Comparison of ENCODE assay signal across 8 mouse cellular contexts in the genomic region with DNA sequence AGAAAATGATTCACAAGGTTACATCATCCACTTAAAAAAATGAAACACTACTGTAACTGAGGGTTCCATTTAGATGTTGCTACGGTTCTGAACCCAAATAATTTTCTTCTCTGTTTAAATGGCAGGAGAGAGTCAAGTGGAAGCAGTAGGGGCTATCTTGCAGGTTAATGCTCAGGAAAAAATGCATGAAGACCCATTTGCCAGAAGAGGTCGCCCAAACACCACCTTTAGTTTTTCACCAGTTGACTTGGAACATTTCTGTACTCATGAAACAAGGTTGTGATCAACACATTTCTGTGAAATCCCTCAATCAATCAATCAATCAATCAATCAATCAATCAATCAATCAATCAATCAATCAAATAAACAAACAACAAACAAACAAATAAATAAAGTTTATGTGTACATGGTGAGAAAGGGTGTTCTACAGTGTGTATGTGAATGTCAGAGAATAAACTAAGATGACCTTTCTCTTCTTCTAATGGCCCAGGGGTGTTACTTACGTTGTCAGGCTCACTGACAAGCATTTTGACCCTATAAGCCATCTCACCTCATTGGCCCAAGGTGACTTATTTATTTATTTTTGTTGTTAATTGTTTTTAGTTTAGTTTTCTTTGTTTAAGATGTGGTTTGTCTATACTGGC.
DNase-seq lines count a peak whose midpoint lies in the region; ATAC-seq lines count a peak whose summit lies in the region.

No protein-coding gene starts in this region.

- no peak overlapping the region for H3K4me2 ChIP-seq in forebrain, embryonic 11.5 days (ENCODE audit: low read depth, low read length, severe bottlenecking)
- no peak overlapping the region for H3K4me2 ChIP-seq in neural tube, embryonic 14.5 days (ENCODE audit: low read depth, low read length)

- peak; percentile 50 for ATAC-seq in forebrain, embryonic 11.5 days (replicated peaks; ENCODE audit: low FRiP score)
- ATAC-seq in neural tube, embryonic 14.5 days (ENCODE audit: low read depth), result peak; percentile 47; the same call in 1 of the 2 replicates

- H3K4me1 ChIP-seq in forebrain, embryonic 11.5 days (replicated peaks; ENCODE audit: control insufficient read depth, insufficient read depth, low read length), result no peaks in the 10 kb centered on the region
- H3K4me1 ChIP-seq in forebrain, embryonic 10.5 days, result no peaks in the 10 kb centered on the region
- H3K4me1 ChIP-seq in neural tube, embryonic 14.5 days (ENCODE audit: control insufficient read depth, insufficient read depth, low read length), result no peaks in the 10 kb centered on the region

- H3K9me3 ChIP-seq in forebrain, embryonic 11.5 days (ENCODE audit: control insufficient read depth, low read length), result no peaks in the 10 kb centered on the region
- no peaks in the 10 kb centered on the region for H3K9me3 ChIP-seq in forebrain, embryonic 10.5 days
- H3K9me3 ChIP-seq in neural tube, embryonic 14.5 days (ENCODE audit: control insufficient read depth, low read length), result no peaks in the 10 kb centered on the region

- H3K9ac ChIP-seq in forebrain, embryonic 11.5 days (ENCODE audit: low read length), result no peak overlapping the region
- H3K9ac ChIP-seq in neural tube, embryonic 14.5 days (replicated peaks; ENCODE audit: low read depth, low read length), result no peak overlapping the region

- no peaks in the 10 kb centered on the region for H3K27me3 ChIP-seq in forebrain, embryonic 11.5 days (ENCODE audit: control insufficient read depth, insufficient read depth, low read length)
- no peaks in the 10 kb centered on the region for H3K27me3 ChIP-seq in forebrain, embryonic 10.5 days (ENCODE audit: poor library complexity, severe bottlenecking)
- no peaks in the 10 kb centered on the region for H3K27me3 ChIP-seq in neural tube, embryonic 14.5 days (ENCODE audit: control insufficient read depth, insufficient read depth, low read length)

- 32% methylated on average over 3 of the region's 3 CpGs for WGBS in forebrain, embryonic 11.5 days
- 29% methylated on average over 3 of the region's 3 CpGs for WGBS in forebrain, embryonic 10.5 days
- 26% methylated on average over 3 of the region's 3 CpGs for WGBS in neural tube, embryonic 14.5 days

- H3K36me3 ChIP-seq in forebrain, embryonic 11.5 days (ENCODE audit: control insufficient read depth, insufficient read depth, low read length), result no peaks in the 10 kb centered on the region
- H3K36me3 ChIP-seq in forebrain, embryonic 10.5 days (replicated peaks), result no peaks in the 10 kb centered on the region
- H3K36me3 ChIP-seq in neural tube, embryonic 14.5 days (ENCODE audit: control insufficient read depth, insufficient read depth, low read length), result no peaks in the 10 kb centered on the region

- DNase-seq in forebrain, embryonic 11.5 days (ENCODE audit: low spot score), result peak; percentile 56
- no peak for DNase-seq in forebrain, embryonic 10.5 days (ENCODE audit: extremely low spot score, low spot score)
- peak; percentile 22 for DNase-seq in ovary, postnatal 14 days (ENCODE audit: low spot score)
- DNase-seq in ovary, adult 18-20 months (ENCODE audit: low spot score), result no peak
- peak; percentile 85 for DNase-seq in embryo, embryonic 10.5 days (ENCODE audit: low spot score)
- peak; percentile 25 for DNase-seq in induced T-regulatory cell, adult 2 months (ENCODE audit: low read depth)
- no peak for DNase-seq in heart, adult 11 months

- no peak overlapping the region for H3K4me3 ChIP-seq in forebrain, embryonic 11.5 days (ENCODE audit: low read depth, low read length)
- H3K4me3 ChIP-seq in forebrain, embryonic 10.5 days, result no peak overlapping the region
- H3K4me3 ChIP-seq in neural tube, embryonic 14.5 days (ENCODE audit: low read depth, low read length), result no peak overlapping the region

- no peak overlapping the region for H3K27ac ChIP-seq in forebrain, embryonic 11.5 days (ENCODE audit: low read depth, low read length)
- H3K27ac ChIP-seq in forebrain, embryonic 10.5 days, result no peak overlapping the region
- H3K27ac ChIP-seq in neural tube, embryonic 14.5 days (ENCODE audit: low read depth, low read length), result no peak overlapping the region

Comparison
In these comparisons a context has a peak if more than half of its experiments do, and no peak if none do; other contexts are left out.
1. DNase-seq: peak in forebrain, embryonic 11.5 days (single experiment), ovary, postnatal 14 days (single experiment), embryo, embryonic 10.5 days (single experiment) and induced T-regulatory cell, adult 2 months (single experiment); none in forebrain, embryonic 10.5 days (single experiment), ovary, adult 18-20 months (single experiment) and heart, adult 11 months (single experiment).